21 mouse cellular contexts compared by ENCODE assay signal in the genomic region with DNA sequence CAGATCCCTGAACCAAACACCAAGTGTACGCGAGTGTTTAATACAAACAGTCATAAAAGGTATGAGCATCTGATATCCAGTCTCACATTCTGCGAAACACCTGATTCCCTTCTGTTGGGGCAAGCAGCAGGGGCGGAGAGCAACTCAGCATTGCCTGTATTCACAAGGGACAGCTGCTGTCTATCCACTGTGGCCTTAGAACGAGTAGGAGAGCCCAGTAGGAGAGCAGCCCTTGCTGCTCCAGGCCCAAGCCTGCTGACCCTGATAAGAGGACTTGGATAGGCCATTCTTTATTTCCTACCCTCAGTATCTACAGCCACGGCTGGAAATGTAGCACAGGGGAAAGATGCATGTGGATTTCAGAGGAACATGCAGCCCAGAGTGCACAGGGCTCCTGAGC.
"Had no signal": no experiment of that assay in that cellular context is flagged by ENCODE, and none has a peak within 500 bp of the region (broad histone marks: within the 10 kb centered on the region; RNA-seq: fewer than 3 reads in every experiment).

No protein-coding gene starts in this region.

- H3K4me3 ChIP-seq: limb, embryonic 10.5 days; limb, embryonic 13.5 days; liver, embryonic 12.5 days; liver, embryonic 15.5 days; lung, embryonic 15.5 days; megakaryocyte, embryonic 14.5 days; midbrain, embryonic 12.5 days; myocyte; neural tube, embryonic 13.5 days had no signal

- H3K9me3 ChIP-seq: limb, embryonic 10.5 days; limb, embryonic 13.5 days; liver, embryonic 12.5 days; liver, embryonic 15.5 days; lung, embryonic 15.5 days; megakaryocyte, embryonic 14.5 days; midbrain, embryonic 12.5 days; neural tube, embryonic 13.5 days had no signal

- H3K27me3 ChIP-seq: limb, embryonic 13.5 days; liver, embryonic 12.5 days; liver, embryonic 15.5 days; lung, embryonic 15.5 days; megakaryocyte, embryonic 14.5 days; midbrain, embryonic 12.5 days; neural tube, embryonic 13.5 days had no signal

- H3K27ac ChIP-seq: limb, embryonic 10.5 days; limb, embryonic 13.5 days; liver, embryonic 12.5 days; liver, embryonic 15.5 days; lung, embryonic 15.5 days; midbrain, embryonic 12.5 days; neural tube, embryonic 13.5 days; stomach, postnatal 0 days had no signal

- H3K36me3 ChIP-seq: limb, embryonic 10.5 days; limb, embryonic 13.5 days; lung, embryonic 15.5 days; midbrain, embryonic 12.5 days; neural tube, embryonic 13.5 days had no signal

- H3K9ac ChIP-seq: limb, embryonic 13.5 days; liver, embryonic 12.5 days; liver, embryonic 15.5 days; lung, embryonic 15.5 days; midbrain, embryonic 12.5 days; neural tube, embryonic 13.5 days had no signal

- H3K4me1 ChIP-seq: liver, embryonic 15.5 days had no signal

- H3K4me2 ChIP-seq: limb, embryonic 13.5 days; liver, embryonic 12.5 days; liver, embryonic 15.5 days; lung, embryonic 15.5 days; midbrain, embryonic 12.5 days; neural tube, embryonic 13.5 days had no signal

- ATAC-seq: inflammation-experienced regulatory T-cells, adult 6 months; intestine, embryonic 16.5 days; liver, embryonic 12.5 days had no signal

- DNase-seq: liver; lung, adult 18-20 months; lung, postnatal 36 days; right cerebral cortex, adult 18-20 months; right cerebral cortex, postnatal 14 days; right cerebral cortex, postnatal 4 days; thymus, adult 2 months; thymus, postnatal 14 days; thymus, postnatal 4 days had no signal
